Mouse (Mus musculus): ENCODE measurements around the gene Olfr998.

- TF ChIP-seq CTCF (IDR thresholded peaks at IDR 0.05; ENCODE audit: borderline replicate concordance, insufficient read depth, low read length) = no peak
- no peak for TF ChIP-seq POLR2A (IDR thresholded peaks at IDR 0.05; ENCODE audit: low read depth, low read length)
Observed at GRCm38 (mm10) chr2:85561187-85561586, 27.6 kb upstream of the Olfr998 start.
